Mouse (Mus musculus): ENCODE measurements at regions not wholly inside any gene's neighbourhood (a gene's known extent, or its start where the extent isn't known, plus 50 kb on each side); places are given as distances from the start of the nearest gene placed in this dataset.

DNA sequence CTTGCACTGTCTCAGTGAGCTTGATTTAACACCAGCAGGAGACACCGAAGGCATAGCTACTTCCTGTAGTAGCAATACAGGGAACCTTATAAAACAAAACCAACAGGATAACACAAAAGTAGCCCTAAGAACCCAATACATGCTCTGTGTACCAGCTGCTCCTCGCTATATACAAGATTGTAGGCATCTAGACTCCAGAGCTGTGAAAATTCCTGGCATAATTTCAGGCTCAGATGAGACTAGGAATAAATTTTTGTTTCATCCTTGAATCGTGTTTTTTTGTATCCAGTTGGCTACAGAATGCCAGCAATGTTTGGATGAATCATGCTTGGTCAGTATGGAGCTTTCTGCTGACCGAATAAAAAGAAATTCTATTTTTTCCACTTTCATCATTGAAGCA, 157.9 kb downstream of the Kcnj2 start:
- WGBS (ENCODE audit: missing documents): 89% methylated on average over 3 of the region's 4 CpGs
- Histone ChIP-seq H3K27ac (no peak overlapping the region), H3K4me3 (ENCODE audit: inconsistent target) (no peak overlapping the region), H3K36me3 (ENCODE audit: inconsistent target) (no peaks in the 10 kb centered on the region), H3K79me2 (ENCODE audit: inconsistent target) (no peaks in the 10 kb centered on the region)

DNA sequence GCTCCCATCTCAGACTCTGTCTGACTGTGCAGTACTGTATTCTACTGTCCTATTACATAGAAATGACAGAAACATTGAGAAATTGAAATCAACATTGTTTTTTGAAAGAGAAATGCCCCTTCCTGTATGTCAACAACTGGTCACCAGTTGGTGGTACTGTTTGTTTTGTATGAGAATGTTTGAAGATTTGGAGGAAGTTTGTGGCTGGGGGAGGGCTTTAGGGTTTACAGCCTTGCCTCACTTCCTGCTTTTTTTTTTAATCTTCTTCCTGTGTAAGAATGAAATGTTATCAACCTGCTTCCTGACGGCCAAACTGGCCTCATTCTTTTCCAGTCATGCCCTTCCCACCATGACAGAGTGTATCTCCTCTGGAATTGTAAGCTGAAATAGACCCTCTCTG, 161.3 kb downstream of the Kcnj2 start:
- H3K79me2 ChIP-seq (ENCODE audit: inconsistent target): no peaks in the 10 kb centered on the region
- no peaks in the 10 kb centered on the region for H3K36me3 ChIP-seq (ENCODE audit: inconsistent target)
- no peak overlapping the region for H3K4me3 ChIP-seq (ENCODE audit: inconsistent target)
- no peak overlapping the region for H3K27ac ChIP-seq
- WGBS (ENCODE audit: missing documents): 9% methylated on average over 1 of the region's 1 CpGs

DNA sequence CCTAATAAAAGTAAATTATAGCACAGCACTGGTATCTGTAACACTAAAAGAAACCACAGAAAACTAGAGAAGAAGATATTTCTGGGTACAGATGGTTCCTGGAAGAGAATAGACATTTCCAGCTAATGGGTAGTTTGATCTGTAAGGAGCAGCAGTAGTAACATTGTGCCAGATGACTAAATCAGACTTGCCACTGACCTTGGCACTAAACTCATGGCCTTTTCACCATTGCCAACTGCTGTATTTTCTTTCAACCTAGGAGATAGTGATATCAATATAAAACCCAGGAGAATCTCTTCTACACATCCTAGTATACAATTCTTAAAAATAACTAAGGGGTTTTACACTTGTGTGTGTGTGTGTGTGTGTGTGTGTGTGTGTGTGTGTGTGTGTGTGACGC, 170.8 kb downstream of the Kcnj2 start:
- WGBS (ENCODE audit: missing documents): no CpG with 5 or more reads among the region's 1 CpGs
- no peak overlapping the region for H3K27ac ChIP-seq
- H3K36me3 ChIP-seq (ENCODE audit: inconsistent target): no peaks in the 10 kb centered on the region
- H3K4me3 ChIP-seq (ENCODE audit: inconsistent target): no peak overlapping the region
- H3K79me2 ChIP-seq (ENCODE audit: inconsistent target): no peaks in the 10 kb centered on the region

DNA sequence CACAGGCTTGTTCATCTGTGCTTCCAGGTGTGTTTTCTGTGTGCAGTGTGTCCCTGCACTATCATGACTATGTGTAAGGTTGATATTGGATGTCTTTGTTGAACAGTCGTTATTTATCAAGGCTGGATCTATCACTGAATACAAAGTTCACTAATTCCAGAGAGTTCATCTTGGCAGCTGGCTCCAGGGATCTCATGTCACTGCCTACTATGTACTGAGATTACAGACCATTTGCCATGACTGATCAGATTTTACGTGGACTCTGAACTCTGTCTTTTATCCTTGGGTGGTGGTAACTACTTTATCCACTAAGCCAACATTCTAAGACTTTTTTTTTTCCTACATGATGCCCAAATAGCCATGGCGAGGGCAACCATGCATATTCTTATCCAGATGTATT, 173.8 kb downstream of the Kcnj2 start:
- WGBS (ENCODE audit: missing documents): 88% methylated on average over 3 of the region's 3 CpGs
- no peaks in the 10 kb centered on the region for H3K79me2 ChIP-seq (ENCODE audit: inconsistent target)
- H3K36me3 ChIP-seq (ENCODE audit: inconsistent target): no peaks in the 10 kb centered on the region
- no peak overlapping the region for H3K4me3 ChIP-seq (ENCODE audit: inconsistent target)
- no peak overlapping the region for H3K27ac ChIP-seq

DNA sequence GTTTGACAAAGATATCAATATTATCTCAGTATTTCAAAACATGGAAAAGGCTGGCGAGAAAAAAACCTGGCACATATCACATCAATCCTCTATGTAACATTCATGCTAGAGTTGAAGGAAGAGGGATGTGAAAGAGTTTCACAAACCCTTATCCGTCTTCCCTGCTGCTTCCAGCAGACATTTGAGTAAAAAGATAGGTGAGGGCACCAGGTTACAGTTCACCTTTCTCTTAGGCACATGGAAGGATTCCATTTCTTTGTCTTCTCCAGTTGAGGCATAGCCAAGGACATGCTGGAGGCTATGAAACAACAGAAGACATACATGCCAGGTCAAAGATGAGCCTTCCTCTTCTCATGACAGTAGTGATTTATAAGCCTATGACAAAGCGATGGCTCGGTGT, 186.3 kb downstream of the Kcnj2 start:
- no peaks in the 10 kb centered on the region for H3K36me3 ChIP-seq (ENCODE audit: inconsistent target)
- H3K27ac ChIP-seq: no peak overlapping the region
- no peak overlapping the region for H3K4me3 ChIP-seq (ENCODE audit: inconsistent target)
- H3K79me2 ChIP-seq (ENCODE audit: inconsistent target): no peaks in the 10 kb centered on the region
- WGBS (ENCODE audit: missing documents): 75% methylated on average over 4 of the region's 4 CpGs

DNA sequence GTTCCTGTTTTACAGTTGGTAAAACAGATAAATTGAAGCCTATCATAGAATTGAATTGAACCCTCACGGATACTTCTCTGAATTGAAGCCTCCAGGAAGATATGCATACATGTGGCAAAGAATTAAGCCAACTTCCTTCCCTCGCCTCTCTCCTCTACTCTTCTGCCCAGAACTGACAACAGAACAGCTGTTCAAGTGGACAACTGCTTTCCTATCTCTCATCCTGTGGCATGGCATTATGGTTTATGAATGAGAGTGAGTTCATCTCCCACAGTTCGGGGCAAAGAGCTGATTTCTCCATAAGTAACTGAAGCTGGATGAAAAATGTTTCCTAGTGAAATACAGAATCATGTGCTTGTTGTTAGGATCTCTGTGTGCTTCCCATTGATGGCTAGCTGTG, 190.6 kb downstream of the Kcnj2 start:
- Histone ChIP-seq H3K79me2 (ENCODE audit: inconsistent target) (no peaks in the 10 kb centered on the region), H3K27ac (no peak overlapping the region), H3K36me3 (ENCODE audit: inconsistent target) (no peaks in the 10 kb centered on the region), H3K4me3 (ENCODE audit: inconsistent target) (no peak overlapping the region)
- WGBS (ENCODE audit: missing documents): 77% methylated on average over 3 of the region's 3 CpGs

GRCm38 (mm10) chr11:111260691-111261383, 194.9 kb downstream of the Kcnj2 start:
- Histone ChIP-seq H3K27ac (no peak overlapping the region), H3K79me2 (ENCODE audit: inconsistent target) (no peaks in the 10 kb centered on the region), H3K4me3 (ENCODE audit: inconsistent target) (no peak overlapping the region), H3K36me3 (ENCODE audit: inconsistent target) (no peaks in the 10 kb centered on the region)
- 94% methylated on average over 11 of the region's 11 CpGs for WGBS (ENCODE audit: missing documents)

GRCm38 (mm10) chr11:111273651-111274050, 207.7 kb downstream of the Kcnj2 start:
- Histone ChIP-seq H3K27ac (no peak overlapping the region), H3K4me3 (ENCODE audit: inconsistent target) (no peak overlapping the region), H3K79me2 (ENCODE audit: inconsistent target) (no peaks in the 10 kb centered on the region), H3K36me3 (ENCODE audit: inconsistent target) (no peaks in the 10 kb centered on the region)

GRCm38 (mm10) chr11:111280769-111281168, 214.8 kb downstream of the Kcnj2 start:
- no peaks in the 10 kb centered on the region for H3K79me2 ChIP-seq (ENCODE audit: inconsistent target)
- no peak overlapping the region for H3K4me3 ChIP-seq (ENCODE audit: inconsistent target)
- no peaks in the 10 kb centered on the region for H3K36me3 ChIP-seq (ENCODE audit: inconsistent target)
- H3K27ac ChIP-seq: no peak overlapping the region
- WGBS (ENCODE audit: missing documents): 29% methylated on average over 2 of the region's 2 CpGs

DNA sequence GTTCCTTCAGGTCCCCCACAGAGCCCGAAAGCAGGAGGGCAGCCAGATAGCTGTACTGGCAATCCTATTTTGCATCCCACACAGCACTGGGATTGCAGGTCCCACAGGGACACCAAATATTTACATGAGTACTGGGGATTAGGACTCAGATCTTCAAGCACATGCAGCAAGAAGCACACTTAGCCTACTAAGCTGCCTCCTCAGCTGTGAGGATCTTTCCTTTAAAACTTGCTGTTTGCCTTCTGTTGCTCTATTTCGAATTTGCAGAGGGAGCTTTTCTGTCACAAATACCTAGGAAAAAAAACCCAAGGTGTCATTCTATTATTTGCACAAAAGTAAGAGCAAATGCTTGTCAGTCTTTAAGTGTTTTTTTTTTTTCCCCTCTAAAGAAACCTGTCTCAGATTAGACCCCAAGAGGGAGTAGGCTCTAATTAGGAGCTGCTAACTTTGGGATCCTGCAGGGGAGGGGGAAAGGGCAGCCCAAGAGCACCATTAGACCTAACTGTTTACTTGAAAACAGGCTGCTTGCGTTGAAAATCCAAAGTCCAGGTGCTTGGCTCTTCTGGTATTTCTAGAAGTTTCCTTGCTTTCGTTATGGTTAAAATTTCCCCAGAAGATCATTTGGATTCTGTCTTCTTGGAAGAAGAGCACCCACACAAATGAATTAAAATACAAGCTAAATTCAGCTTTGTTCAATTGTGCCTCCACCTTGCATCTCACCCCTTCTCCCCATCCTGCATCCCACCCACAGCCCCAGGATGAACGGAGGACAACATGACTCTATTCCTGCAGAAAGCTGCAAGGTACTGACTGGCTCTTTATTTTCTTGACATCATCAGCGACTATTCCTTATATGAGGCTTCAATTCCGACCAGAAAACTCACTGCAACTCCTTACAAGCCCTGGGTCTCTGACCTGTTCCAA, 215.5 kb downstream of the Kcnj2 start:
- H3K4me3 ChIP-seq (ENCODE audit: inconsistent target): no peak overlapping the region
- no peak overlapping the region for H3K27ac ChIP-seq
- H3K79me2 ChIP-seq (ENCODE audit: inconsistent target): no peaks in the 10 kb centered on the region
- no peaks in the 10 kb centered on the region for H3K36me3 ChIP-seq (ENCODE audit: inconsistent target)
- 93% methylated on average over 7 of the region's 7 CpGs for WGBS (ENCODE audit: missing documents)

DNA sequence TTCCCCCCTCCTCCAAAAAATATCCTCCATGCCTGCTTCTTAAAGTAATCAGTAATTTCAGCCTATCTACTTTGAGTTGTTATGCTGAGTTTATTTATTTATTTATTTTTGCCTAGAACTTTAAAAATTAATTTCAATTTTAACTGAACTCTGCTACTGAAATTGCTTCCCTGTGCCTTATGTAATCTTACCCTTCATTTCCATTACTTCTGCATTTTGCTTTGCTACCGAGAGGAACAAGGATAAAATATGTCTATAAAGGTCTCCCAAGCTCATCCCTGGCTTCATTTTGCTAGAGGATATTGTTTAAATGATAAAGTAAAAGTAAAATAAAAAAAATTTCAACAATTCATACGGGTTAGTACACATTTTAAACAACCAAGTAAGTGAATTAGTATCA, 216.3 kb downstream of the Kcnj2 start:
- 40% methylated on average over 2 of the region's 2 CpGs for WGBS (ENCODE audit: missing documents)
- Histone ChIP-seq H3K36me3 (ENCODE audit: inconsistent target) (no peaks in the 10 kb centered on the region), H3K27ac (no peak overlapping the region), H3K79me2 (ENCODE audit: inconsistent target) (no peaks in the 10 kb centered on the region), H3K4me3 (ENCODE audit: inconsistent target) (no peak overlapping the region)

DNA sequence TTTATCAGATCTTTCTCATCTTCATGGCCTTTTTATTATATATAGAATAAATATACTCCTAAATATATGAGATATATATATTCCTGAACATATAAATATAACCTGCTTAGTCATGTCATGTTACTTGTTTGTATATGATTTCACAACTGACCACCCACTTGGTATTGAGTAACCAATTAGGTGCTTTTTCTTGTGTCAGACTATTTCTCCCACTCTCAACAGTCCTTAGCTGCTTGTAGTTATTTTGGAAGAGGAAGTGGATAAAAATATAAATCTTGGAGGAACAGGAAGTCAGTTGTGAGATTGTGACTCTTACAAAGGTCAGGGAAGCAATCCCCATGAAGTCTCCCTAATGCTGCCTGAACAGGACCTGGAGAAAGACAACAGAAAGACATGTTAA, 224.6 kb downstream of the Kcnj2 start:
- H3K36me3 ChIP-seq (ENCODE audit: inconsistent target): no peaks in the 10 kb centered on the region
- no peaks in the 10 kb centered on the region for H3K79me2 ChIP-seq (ENCODE audit: inconsistent target)
- peak overlapping the region; percentile 55 for H3K27ac ChIP-seq
- H3K4me3 ChIP-seq (ENCODE audit: inconsistent target): no peak overlapping the region

- WGBS (ENCODE audit: missing documents): 95% methylated on average over 9 of the region's 9 CpGs
These were observed 230.4 kb downstream of the Kcnj2 start for GRCm38 (mm10) chr11:111296309-111296721.

GRCm38 (mm10) chr11:111312802-111313201, 246.8 kb downstream of the Kcnj2 start:
- no peaks in the 10 kb centered on the region for H3K36me3 ChIP-seq (ENCODE audit: inconsistent target)
- no peak overlapping the region for H3K27ac ChIP-seq
- H3K79me2 ChIP-seq (ENCODE audit: inconsistent target): no peaks in the 10 kb centered on the region
- H3K4me3 ChIP-seq (ENCODE audit: inconsistent target): no peak overlapping the region
- 7% methylated on average over 3 of the region's 3 CpGs for WGBS (ENCODE audit: missing documents)

More at GRCm38 (mm10) chr11:111296309-111296721, 230.4 kb downstream of the Kcnj2 start:
- Histone ChIP-seq H3K27ac (no peak overlapping the region), H3K79me2 (ENCODE audit: inconsistent target) (no peaks in the 10 kb centered on the region), H3K36me3 (ENCODE audit: inconsistent target) (no peaks in the 10 kb centered on the region), H3K4me3 (ENCODE audit: inconsistent target) (no peak overlapping the region)

DNA sequence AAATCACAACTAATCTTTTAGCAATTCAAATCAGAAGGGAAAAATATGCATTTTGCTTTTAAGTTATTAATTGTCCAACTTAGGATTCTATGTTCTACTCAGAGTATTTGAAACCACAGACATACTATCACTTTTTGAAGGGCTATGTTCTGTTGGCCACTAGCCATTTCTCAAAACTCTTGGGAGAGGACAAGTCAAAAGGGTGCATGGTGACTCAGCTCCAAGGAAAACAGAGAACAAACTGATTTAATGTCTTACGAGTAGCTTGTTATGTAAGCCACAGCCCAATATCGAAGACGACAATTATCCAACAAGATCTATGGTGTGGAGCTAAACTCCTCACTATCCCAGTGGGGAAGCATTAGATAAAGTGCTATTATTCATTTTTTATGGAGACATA, 247.6 kb downstream of the Kcnj2 start:
- no peak overlapping the region for H3K4me3 ChIP-seq (ENCODE audit: inconsistent target)
- no peaks in the 10 kb centered on the region for H3K79me2 ChIP-seq (ENCODE audit: inconsistent target)
- 71% methylated on average over 3 of the region's 3 CpGs for WGBS (ENCODE audit: missing documents)
- no peak overlapping the region for H3K27ac ChIP-seq
- no peaks in the 10 kb centered on the region for H3K36me3 ChIP-seq (ENCODE audit: inconsistent target)
